In the genomic region with DNA sequence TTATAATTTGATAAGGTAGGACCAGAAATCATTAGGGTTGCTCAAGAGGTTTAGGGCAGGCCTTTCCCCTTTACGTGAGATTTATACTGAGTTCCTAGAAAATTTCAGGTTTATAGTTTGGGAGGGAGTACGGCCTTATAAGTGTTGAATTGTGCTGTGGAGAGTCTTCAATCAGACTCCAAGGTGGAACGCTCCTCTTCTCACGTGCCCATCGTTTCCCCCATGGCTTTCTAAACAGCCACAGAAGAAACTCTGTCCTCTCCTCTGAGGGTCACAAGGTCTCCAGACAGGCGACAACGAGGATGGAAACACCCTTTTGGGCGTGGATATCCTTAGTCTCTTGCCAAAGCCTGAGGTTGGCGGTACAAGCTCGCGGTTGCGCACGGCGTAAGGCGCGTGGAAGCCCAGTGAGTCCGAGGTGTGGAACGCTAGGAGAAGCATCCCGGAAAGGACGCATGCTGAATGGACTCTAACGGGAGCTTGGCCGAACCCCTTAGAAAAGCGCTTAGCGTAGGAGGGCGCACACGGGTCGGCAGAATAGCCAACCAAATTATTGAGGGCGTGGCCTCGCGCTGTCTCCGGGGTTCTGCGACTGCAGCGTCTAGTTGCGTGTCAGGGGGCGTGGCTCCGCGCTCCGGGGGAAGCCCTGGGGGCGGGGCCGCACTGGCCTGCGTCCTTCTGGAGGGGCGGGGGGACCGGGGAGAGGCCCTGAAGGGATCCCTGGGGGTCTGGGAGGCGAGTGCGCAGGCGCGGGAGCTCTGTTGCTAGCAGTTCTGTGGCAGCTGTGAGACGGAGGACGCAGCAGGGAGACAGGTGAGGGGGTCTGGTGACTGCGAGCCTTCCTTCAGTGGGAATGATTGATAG, we compare ENCODE assay signal across 8 mouse cellular contexts. TPM values are rescaled to one million over a fixed set of nuclear protein-coding genes. Genes with fewer than 3 reads are reported as not detected.
DNase-seq lines count a peak whose midpoint lies in the region; ATAC-seq and TF ChIP-seq lines count a peak whose summit lies in the region.

A gene (plus strand): TSS at position 738 of the 864 bp plus-strand sequence.

- peak within 1 kb of the TSS; percentile 75 for H3K9ac ChIP-seq in embryonic facial prominence, embryonic 13.5 days
- peak within 1 kb of the TSS; percentile 60 for H3K9ac ChIP-seq in limb, embryonic 14.5 days (ENCODE audit: low read depth, low read length, severe bottlenecking)
- peak within 1 kb of the TSS; percentile 59 for H3K9ac ChIP-seq in midbrain, postnatal 0 days (replicated peaks; ENCODE audit: low read length, poor library complexity, severe bottlenecking)

- 3% methylated on average over 50 of the region's 50 CpGs for WGBS in embryonic facial prominence, embryonic 13.5 days
- WGBS in limb, embryonic 14.5 days, result 2% methylated on average over 45 of the region's 50 CpGs
- WGBS in midbrain, postnatal 0 days, result 3% methylated on average over 48 of the region's 50 CpGs

- peak within 1 kb of the TSS; percentile 58 for H3K27ac ChIP-seq in embryonic facial prominence, embryonic 13.5 days
- H3K27ac ChIP-seq in limb, embryonic 14.5 days (replicated peaks; ENCODE audit: low read depth, low read length), result peak within 1 kb of the TSS; percentile 74
- H3K27ac ChIP-seq in midbrain, postnatal 0 days (ENCODE audit: low read depth, low read length), result peak within 1 kb of the TSS; percentile 73

- peak; percentile 84 for ATAC-seq in embryonic facial prominence, embryonic 13.5 days (ENCODE audit: insufficient number of reproducible peaks, insufficient read depth, low FRiP score, low TSS enrichment, low read depth)
- peak; percentile 89 for ATAC-seq in limb, embryonic 14.5 days (ENCODE audit: low FRiP score, low read depth)
- ATAC-seq in midbrain, postnatal 0 days (ENCODE audit: low FRiP score), result peak; percentile 84

- peaks cover 20% of the 10 kb centered on the region for H3K4me1 ChIP-seq in embryonic facial prominence, embryonic 13.5 days
- peaks cover 6% of the 10 kb centered on the region; the same call in 1 of the 2 replicates for H3K4me1 ChIP-seq in limb, embryonic 14.5 days (ENCODE audit: control insufficient read depth, insufficient read depth, low read length)
- peaks cover 5% of the 10 kb centered on the region for H3K4me1 ChIP-seq in midbrain, postnatal 0 days (ENCODE audit: insufficient read depth, low read length)

- TF ChIP-seq CTCF in midbrain, postnatal 0 days (IDR thresholded peaks at IDR 0.05), result peak; percentile 41

- peak; percentile 54; the same call in 1 of the 2 replicates for TF ChIP-seq POLR2A in limb, embryonic 14.5 days (IDR thresholded peaks at IDR 0.05; ENCODE audit: borderline replicate concordance, extremely low read depth, insufficient read depth, insufficient read length)

- H3K9me3 ChIP-seq in embryonic facial prominence, embryonic 13.5 days, result no peaks in the 10 kb centered on the region
- no peaks in the 10 kb centered on the region for H3K9me3 ChIP-seq in limb, embryonic 14.5 days (ENCODE audit: control insufficient read depth, low read length)
- no peaks in the 10 kb centered on the region for H3K9me3 ChIP-seq in midbrain, postnatal 0 days (ENCODE audit: low read length)

- H3K27me3 ChIP-seq in embryonic facial prominence, embryonic 13.5 days, result no peaks in the 10 kb centered on the region
- H3K27me3 ChIP-seq in limb, embryonic 14.5 days (ENCODE audit: control insufficient read depth, insufficient read depth, low read length), result no peaks in the 10 kb centered on the region
- no peaks in the 10 kb centered on the region for H3K27me3 ChIP-seq in midbrain, postnatal 0 days (ENCODE audit: insufficient read depth, low read length)

- peak within 1 kb of the TSS; percentile 71 for H3K4me2 ChIP-seq in embryonic facial prominence, embryonic 13.5 days
- H3K4me2 ChIP-seq in limb, embryonic 14.5 days (replicated peaks; ENCODE audit: low read depth, low read length, severe bottlenecking), result peak within 1 kb of the TSS; percentile 72
- H3K4me2 ChIP-seq in midbrain, postnatal 0 days (ENCODE audit: low read depth, low read length, poor library complexity, severe bottlenecking), result peak within 1 kb of the TSS; percentile 83

- H3K36me3 ChIP-seq in embryonic facial prominence, embryonic 13.5 days, result no peaks in the 10 kb centered on the region
- H3K36me3 ChIP-seq in limb, embryonic 14.5 days (ENCODE audit: control insufficient read depth, insufficient read depth, low read length), result no peaks in the 10 kb centered on the region; the same call in 1 of the 2 replicates
- H3K36me3 ChIP-seq in midbrain, postnatal 0 days (ENCODE audit: insufficient read depth, low read length), result peaks cover 3% of the 10 kb centered on the region; the same call in 1 of the 2 replicates

- peak; percentile 90 for DNase-seq in 3134 (ENCODE audit: extremely low read depth, insufficient read length, low spot score)
- peak; percentile 99 to 100 for DNase-seq in adrenal gland, postnatal 36 days
- DNase-seq in heart, adult 8-10 months (ENCODE audit: low spot score), result peak; percentile 95
- peak; percentile 95 for DNase-seq in kidney, adult 9 months
- peak; percentile 97 for DNase-seq in limb, embryonic 14.5 days (ENCODE audit: low spot score)
- DNase-seq in midbrain, postnatal 0 days (ENCODE audit: low spot score), result peak; percentile 98
- peak; percentile 92 to 95 for DNase-seq in spleen, postnatal 14 days (ENCODE audit: low spot score in 2 of 2)

- H3K4me3 ChIP-seq in embryonic facial prominence, embryonic 13.5 days, result peak within 1 kb of the TSS; percentile 52
- H3K4me3 ChIP-seq in limb, embryonic 14.5 days (replicated peaks; ENCODE audit: low read length), result peak within 1 kb of the TSS; percentile 51
- peak within 1 kb of the TSS; percentile 48 for H3K4me3 ChIP-seq in midbrain, postnatal 0 days (ENCODE audit: low read depth, low read length)

RNA-seq across cellular contexts. Expression of the gene that starts here (rescaled TPM):
- 1 to 10 TPM; 5.9 to 9.8 TPM for total RNA-seq in adrenal gland, postnatal 36 days (2021)
- 8.3 and 9.7 TPM in 2 replicates for polyA plus RNA-seq in embryonic facial prominence, embryonic 13.5 days (2015; fragmentation: Nextera tagmentation; extraction: Ambion mirVana)
- 1 to 10 TPM; 2.9 to 4.9 (median 4.2) TPM for total RNA-seq in heart, adult 8-10 months (2022)
- polyA plus RNA-seq in limb, embryonic 14.5 days (2012; rRNA removed), result 3.7 and 4.7 TPM in 2 replicates
- 8.4 and 8.5 TPM in 2 replicates for polyA plus RNA-seq in limb, embryonic 14.5 days (2014; fragmentation: Nextera tagmentation; extraction: Ambion mirVana)
- total RNA-seq in midbrain, postnatal 0 days (2014; rRNA removed), result 5.2 and 7.1 TPM in 2 replicates
- polyA plus RNA-seq in midbrain, postnatal 0 days (2015; fragmentation: Nextera tagmentation; extraction: Ambion mirVana), result 11.0 and 12.4 TPM in 2 replicates

Comparison
In these comparisons a context has a peak if more than half of its experiments do, and no peak if none do; other contexts are left out.
1. Peak in every context shown above with its lines: DNase-seq, ATAC-seq, H3K4me3 ChIP-seq and H3K27ac ChIP-seq.